Mouse (Mus musculus): Measurements from ENCODE around the gene Klf8. TPM values are rescaled to one million over a fixed set of nuclear protein-coding genes. Genes with fewer than 3 reads are reported as not detected.

Klf8 gene
- total RNA-seq, 1 experiment from 2014 or later, result 3.6 TPM

DNA sequence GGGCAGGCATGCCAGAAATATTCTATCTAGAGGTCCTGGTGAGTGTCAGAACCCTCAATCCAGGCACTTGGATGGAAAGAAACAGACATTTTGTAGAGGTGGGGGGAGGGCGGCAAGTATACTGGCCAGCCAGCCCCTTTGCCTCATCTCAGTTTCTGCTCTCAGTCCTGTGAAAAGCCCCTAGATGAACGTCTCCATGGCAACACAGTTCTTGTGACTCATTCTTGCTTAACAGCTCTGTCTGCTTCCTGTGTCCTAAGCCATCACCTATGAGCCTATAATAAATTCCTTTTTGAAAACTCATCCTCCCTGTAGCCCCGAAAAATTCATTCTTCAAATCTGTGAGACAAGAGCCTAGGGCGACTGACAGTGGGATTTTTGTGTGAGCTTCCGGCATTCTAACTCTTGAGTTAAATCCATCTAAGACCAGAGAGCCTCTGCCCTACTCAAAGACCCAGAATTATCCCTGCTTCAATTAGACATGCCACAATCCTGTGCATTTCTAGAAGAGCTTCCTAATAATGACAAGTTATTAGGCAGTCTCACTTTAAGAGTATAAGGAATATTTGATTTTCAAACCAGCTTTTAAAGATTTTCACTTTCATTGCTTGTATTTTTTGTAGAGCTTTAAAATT, 196.5 kb downstream of the Klf8 start:
- no peak for ATAC-seq (replicated peaks; ENCODE audit: low read depth, poor library complexity, severe bottlenecking)

DNA sequence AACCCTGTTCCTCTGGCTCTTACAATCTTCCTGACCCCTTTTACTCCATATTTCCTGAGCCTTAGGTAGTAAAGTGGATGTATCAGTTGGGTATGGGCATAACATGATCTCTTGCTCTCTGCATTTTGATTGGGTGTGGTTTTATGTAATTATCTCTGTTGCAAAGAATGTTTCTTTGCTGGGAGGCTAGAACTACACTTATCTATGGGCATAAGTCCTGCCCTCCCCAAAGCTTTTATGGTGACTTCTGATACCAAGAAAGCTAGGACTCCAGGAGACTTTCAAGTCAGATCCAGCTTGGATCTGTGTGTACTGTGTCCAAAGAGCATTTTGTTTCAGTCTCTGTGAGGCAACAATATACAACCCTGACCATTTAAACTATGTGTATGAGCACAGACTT, 202.3 kb downstream of the Klf8 start:
- ATAC-seq (replicated peaks; ENCODE audit: low read depth, poor library complexity, severe bottlenecking), result no peak

DNA sequence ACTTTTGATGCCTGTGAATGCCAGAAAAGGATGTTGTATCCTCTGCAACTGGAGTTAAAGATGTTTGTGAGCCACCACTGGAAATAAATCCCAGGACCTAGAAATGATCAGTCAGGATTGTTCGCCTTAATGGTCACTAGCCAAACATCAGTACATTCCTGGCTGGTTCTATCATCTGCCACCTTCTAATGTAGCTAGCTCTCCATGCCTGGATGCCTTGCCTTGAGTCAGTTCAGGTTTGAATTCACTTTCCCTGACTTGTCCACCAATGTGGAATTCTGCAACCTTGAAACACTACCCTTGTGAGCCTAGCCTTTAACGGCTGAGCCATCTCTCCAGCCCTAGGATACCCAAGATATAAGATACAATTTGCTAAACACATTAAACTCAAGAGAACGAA, 202.8 kb downstream of the Klf8 start:
- no peak for ATAC-seq (replicated peaks; ENCODE audit: low read depth, poor library complexity, severe bottlenecking)

Other genes with a start within 250 kb of the Klf8 start
- 1.1 and 1.3 TPM in 2 replicates for gene Usp51, start 231.0 kb upstream of the Klf8 start, total RNA-seq (2017)
- 1.9 and 2.1 TPM in 2 replicates for gene Mageh1, start 199.9 kb upstream of the Klf8 start, total RNA-seq (2017)
- not detected in 2 replicates for gene Foxr2, start 118.7 kb upstream of the Klf8 start, total RNA-seq (2017)
- 10.2 and 11.2 TPM in 2 replicates for gene Rragb, start 97.5 kb upstream of the Klf8 start, total RNA-seq (2017)